In the genomic region with DNA sequence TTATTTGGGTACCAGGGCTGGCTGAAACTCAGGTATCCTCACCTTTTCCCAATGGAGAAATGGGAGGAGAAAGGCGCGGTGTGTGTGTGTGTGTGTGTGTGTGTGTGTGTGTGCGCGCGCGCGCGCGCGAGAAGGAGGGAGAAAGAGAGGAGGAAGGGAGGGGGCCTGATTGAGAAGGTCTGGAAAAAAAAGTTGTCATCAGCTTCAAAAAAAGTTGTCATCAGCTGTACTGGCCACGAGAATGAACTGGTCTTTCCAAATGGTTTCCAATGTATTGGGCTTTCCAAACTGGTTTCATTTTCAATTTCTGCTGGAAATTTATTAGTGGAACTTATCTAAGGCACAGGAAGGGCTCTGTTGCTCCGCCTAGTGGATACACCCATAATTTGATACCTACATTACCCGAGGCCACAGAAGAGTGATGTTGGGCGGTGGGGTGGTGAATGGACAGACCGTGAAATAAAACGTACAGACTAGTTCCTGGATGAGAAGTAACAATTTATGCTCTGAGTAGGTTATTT, we compare ENCODE assay signal across 8 mouse cellular contexts. TPM values are rescaled to one million over a fixed set of nuclear protein-coding genes. Genes with fewer than 3 reads are reported as not detected.
DNase-seq lines count a peak whose midpoint lies in the region; ATAC-seq and TF ChIP-seq lines count a peak whose summit lies in the region.

No protein-coding gene starts in this region.

- H3K9ac ChIP-seq in heart, embryonic 13.5 days, result peak overlapping the region; percentile 86
- peak overlapping the region; percentile 54 for H3K9ac ChIP-seq in kidney, embryonic 16.5 days (replicated peaks; ENCODE audit: low read length)
- 0 out of 2 replicates have a peak overlapping the region, but pooled peaks have one; percentile 17 for H3K9ac ChIP-seq in stomach, embryonic 15.5 days

- H3K4me1 ChIP-seq in heart, embryonic 13.5 days, result peaks cover 13% of the 10 kb centered on the region
- peaks cover 4% of the 10 kb centered on the region; the same call in 1 of the 2 replicates for H3K4me1 ChIP-seq in kidney, embryonic 16.5 days (ENCODE audit: insufficient read depth, low read length)
- H3K4me1 ChIP-seq in stomach, embryonic 15.5 days, result no peaks in the 10 kb centered on the region

- peak overlapping the region; percentile 73 for H3K4me3 ChIP-seq in heart, embryonic 13.5 days
- peak overlapping the region; percentile 66 for H3K4me3 ChIP-seq in kidney, embryonic 16.5 days (ENCODE audit: low read length)
- H3K4me3 ChIP-seq in stomach, embryonic 15.5 days (replicated peaks), result peak overlapping the region; percentile 57

- under 1% methylated on average over 15 of the region's 16 CpGs for WGBS in heart, embryonic 13.5 days
- WGBS in kidney, embryonic 16.5 days, result under 1% methylated on average over 16 of the region's 16 CpGs
- under 1% methylated on average over 16 of the region's 16 CpGs for whole genome bisulfite sequencing in stomach, embryonic 15.5 days

- H3K27me3 ChIP-seq in heart, embryonic 13.5 days (replicated peaks), result no peaks in the 10 kb centered on the region
- H3K27me3 ChIP-seq in kidney, embryonic 16.5 days (ENCODE audit: insufficient read depth, low read length), result no peaks in the 10 kb centered on the region
- H3K27me3 ChIP-seq in stomach, embryonic 15.5 days (replicated peaks), result no peaks in the 10 kb centered on the region

- peak; percentile 86 for ATAC-seq in CD4-positive, CD25-positive, alpha-beta regulatory T cell, adult 4 months
- peak; percentile 74 for ATAC-seq in erythroblast, adult 5-6 weeks (replicated peaks; ENCODE audit: low FRiP score, poor library complexity, severe bottlenecking)
- ATAC-seq in heart, embryonic 13.5 days (ENCODE audit: extremely low read depth, insufficient number of reproducible peaks, low FRiP score, low TSS enrichment), result no peak
- peak; percentile 73; the same call in 1 of the 2 replicates for ATAC-seq in kidney, embryonic 16.5 days (ENCODE audit: low FRiP score, low TSS enrichment)
- ATAC-seq in monocyte, adult 5-6 weeks (replicated peaks; ENCODE audit: insufficient number of reproducible peaks, low FRiP score, low TSS enrichment, poor library complexity, severe bottlenecking), result peak; percentile 65
- ATAC-seq in stomach, embryonic 15.5 days (ENCODE audit: insufficient read depth, low FRiP score, low read depth), result peak; percentile 68; the same call in 1 of the 2 replicates

- peaks cover 15% of the 10 kb centered on the region for H3K36me3 ChIP-seq in heart, embryonic 13.5 days
- no peaks in the 10 kb centered on the region for H3K36me3 ChIP-seq in kidney, embryonic 16.5 days (ENCODE audit: insufficient read depth, low read length)
- H3K36me3 ChIP-seq in stomach, embryonic 15.5 days, result no peaks in the 10 kb centered on the region

- no peak for TF ChIP-seq POLR2A in brain, embryonic 14.5 days (IDR thresholded peaks at IDR 0.05; ENCODE audit: borderline replicate concordance, extremely low read depth, insufficient read depth, insufficient read length, poor library complexity, severe bottlenecking)

- H3K27ac ChIP-seq in heart, embryonic 13.5 days (replicated peaks), result peak overlapping the region; percentile 82
- H3K27ac ChIP-seq in kidney, embryonic 16.5 days (ENCODE audit: low read length), result peak overlapping the region; percentile 43; the same call in 1 of the 2 replicates
- peak overlapping the region; percentile 63 for H3K27ac ChIP-seq in stomach, embryonic 15.5 days

- peaks cover 18% of the 10 kb centered on the region; the same call in 1 of the 2 replicates for H3K9me3 ChIP-seq in heart, embryonic 13.5 days
- H3K9me3 ChIP-seq in kidney, embryonic 16.5 days (ENCODE audit: low read length), result peaks cover 7% of the 10 kb centered on the region; the same call in 1 of the 2 replicates
- H3K9me3 ChIP-seq in stomach, embryonic 15.5 days, result no peaks in the 10 kb centered on the region

- peak overlapping the region; percentile 98 for H3K4me2 ChIP-seq in heart, embryonic 13.5 days
- peak overlapping the region; percentile 95 for H3K4me2 ChIP-seq in kidney, embryonic 16.5 days (replicated peaks; ENCODE audit: low read depth, low read length)
- peak overlapping the region; percentile 84 for H3K4me2 ChIP-seq in stomach, embryonic 15.5 days

- TF ChIP-seq CTCF in brain, embryonic 14.5 days (IDR thresholded peaks at IDR 0.05; ENCODE audit: borderline replicate concordance, extremely low read depth, insufficient read depth, insufficient read length), result peak; percentile 62; the same call in 1 of the 2 replicates

- DNase-seq in brain, embryonic 14.5 days (ENCODE audit: low read depth), result peak; percentile 88
- DNase-seq in liver, result peak; percentile 84

RNA-seq across cellular contexts. Expression of a gene that starts 0.5 kb away (rescaled TPM):
- 100 to 1,000 TPM in 1 of 2 experiments, 10 to 100 TPM in 1; 89.3 to 121 TPM for polyA plus RNA-seq in CD4-positive, CD25-positive, alpha-beta regulatory T cell, adult 4 months (2017; shearing (Covaris generic))
- 12.2 and 13.8 TPM in 2 replicates for polyA plus RNA-seq in brain, embryonic 14.5 days (2012; rRNA removed)
- total RNA-seq in erythroblast, adult 5-6 weeks (2015; ENCODE audit: low replicate concordance), result 974 and 1,000 TPM in 2 replicates
- 826 and 843 TPM in 2 replicates for total RNA-seq in erythroblast, adult 5-6 weeks (2017; ENCODE audit: low replicate concordance)
- polyA plus RNA-seq in heart, embryonic 13.5 days (2015; fragmentation: Nextera tagmentation; extraction: Ambion mirVana), result 92.5 and 114 TPM in 2 replicates
- 44.0 and 46.9 TPM in 2 replicates for polyA plus RNA-seq in kidney, embryonic 16.5 days (2015; fragmentation: Nextera tagmentation; extraction: Ambion mirVana)
- total RNA-seq in monocyte, adult 5-6 weeks (2017), result 19.2 to 64.4 TPM (median 43.8 TPM) in 3 replicates
- polyA plus RNA-seq in stomach, embryonic 15.5 days (2015; fragmentation: Nextera tagmentation; extraction: Ambion mirVana), result 52.7 and 79.0 TPM in 2 replicates

RNA-seq across cellular contexts. Expression of a gene that starts 23.4 kb away (rescaled TPM):
- not detected for polyA plus RNA-seq in CD4-positive, CD25-positive, alpha-beta regulatory T cell, adult 4 months (2017; shearing (Covaris generic))
- not detected in 2 replicates for polyA plus RNA-seq in brain, embryonic 14.5 days (2012; rRNA removed)
- total RNA-seq in erythroblast, adult 5-6 weeks (2015; ENCODE audit: low replicate concordance), result not detected in 2 replicates
- total RNA-seq in erythroblast, adult 5-6 weeks (2017; ENCODE audit: low replicate concordance), result 2.0 TPM in 1 of 2 replicates, not detected in the other
- 0.24 and 0.27 TPM in 2 replicates for polyA plus RNA-seq in heart, embryonic 13.5 days (2015; fragmentation: Nextera tagmentation; extraction: Ambion mirVana)
- polyA plus RNA-seq in kidney, embryonic 16.5 days (2015; fragmentation: Nextera tagmentation; extraction: Ambion mirVana), result 0.19 and 0.26 TPM in 2 replicates
- total RNA-seq in monocyte, adult 5-6 weeks (2017), result not detected in 3 replicates
- 0.08 and 0.19 TPM in 2 replicates for polyA plus RNA-seq in stomach, embryonic 15.5 days (2015; fragmentation: Nextera tagmentation; extraction: Ambion mirVana)

RNA-seq across cellular contexts. Expression of a gene that starts 23.9 kb away (rescaled TPM):
- not detected for polyA plus RNA-seq in CD4-positive, CD25-positive, alpha-beta regulatory T cell, adult 4 months (2017; shearing (Covaris generic))
- 22.5 and 29.6 TPM in 2 replicates for polyA plus RNA-seq in brain, embryonic 14.5 days (2012; rRNA removed)
- 4.2 and 7.3 TPM in 2 replicates for total RNA-seq in erythroblast, adult 5-6 weeks (2015; ENCODE audit: low replicate concordance)
- 2.1 and 3.1 TPM in 2 replicates for total RNA-seq in erythroblast, adult 5-6 weeks (2017; ENCODE audit: low replicate concordance)
- polyA plus RNA-seq in heart, embryonic 13.5 days (2015; fragmentation: Nextera tagmentation; extraction: Ambion mirVana), result 38.8 and 40.2 TPM in 2 replicates
- 115 and 119 TPM in 2 replicates for polyA plus RNA-seq in kidney, embryonic 16.5 days (2015; fragmentation: Nextera tagmentation; extraction: Ambion mirVana)
- not detected in 3 replicates for total RNA-seq in monocyte, adult 5-6 weeks (2017)
- 76.0 and 79.6 TPM in 2 replicates for polyA plus RNA-seq in stomach, embryonic 15.5 days (2015; fragmentation: Nextera tagmentation; extraction: Ambion mirVana)

RNA-seq across cellular contexts. Expression of a gene that starts 27.7 kb away (rescaled TPM):
- polyA plus RNA-seq in CD4-positive, CD25-positive, alpha-beta regulatory T cell, adult 4 months (2017; shearing (Covaris generic)), result 10 to 100 TPM; 34.7 to 40.8 TPM
- 62.7 and 80.6 TPM in 2 replicates for polyA plus RNA-seq in brain, embryonic 14.5 days (2012; rRNA removed)
- total RNA-seq in erythroblast, adult 5-6 weeks (2015; ENCODE audit: low replicate concordance), result 28.6 and 43.9 TPM in 2 replicates
- 5.2 and 22.2 TPM in 2 replicates for total RNA-seq in erythroblast, adult 5-6 weeks (2017; ENCODE audit: low replicate concordance)
- polyA plus RNA-seq in heart, embryonic 13.5 days (2015; fragmentation: Nextera tagmentation; extraction: Ambion mirVana), result 72.3 and 89.1 TPM in 2 replicates
- polyA plus RNA-seq in kidney, embryonic 16.5 days (2015; fragmentation: Nextera tagmentation; extraction: Ambion mirVana), result 60.1 and 66.6 TPM in 2 replicates
- total RNA-seq in monocyte, adult 5-6 weeks (2017), result 11.3 to 21.0 TPM (median 16.2 TPM) in 3 replicates
- polyA plus RNA-seq in stomach, embryonic 15.5 days (2015; fragmentation: Nextera tagmentation; extraction: Ambion mirVana), result 47.2 and 50.4 TPM in 2 replicates

RNA-seq across cellular contexts. Expression of a gene that starts 39.5 kb away (rescaled TPM):
- polyA plus RNA-seq in CD4-positive, CD25-positive, alpha-beta regulatory T cell, adult 4 months (2017; shearing (Covaris generic)), result 1 to 10 TPM; 3.8 to 4.7 TPM
- polyA plus RNA-seq in brain, embryonic 14.5 days (2012; rRNA removed), result 3.4 and 5.9 TPM in 2 replicates
- 756 and 864 TPM in 2 replicates for total RNA-seq in erythroblast, adult 5-6 weeks (2015; ENCODE audit: low replicate concordance)
- total RNA-seq in erythroblast, adult 5-6 weeks (2017; ENCODE audit: low replicate concordance), result 516 and 701 TPM in 2 replicates
- polyA plus RNA-seq in heart, embryonic 13.5 days (2015; fragmentation: Nextera tagmentation; extraction: Ambion mirVana), result 16.1 and 17.1 TPM in 2 replicates
- 15.6 and 17.8 TPM in 2 replicates for polyA plus RNA-seq in kidney, embryonic 16.5 days (2015; fragmentation: Nextera tagmentation; extraction: Ambion mirVana)
- 0.29 to 0.32 TPM in 2 of 3 replicates, not detected in the other for total RNA-seq in monocyte, adult 5-6 weeks (2017)
- 19.5 and 26.3 TPM in 2 replicates for polyA plus RNA-seq in stomach, embryonic 15.5 days (2015; fragmentation: Nextera tagmentation; extraction: Ambion mirVana)

Comparison
In these comparisons a context has a peak if more than half of its experiments do, and no peak if none do; other contexts are left out.
1. H3K9ac ChIP-seq: peak in every context shown above with its lines; median percentile 86 in heart, embryonic 13.5 days; 54 in kidney, embryonic 16.5 days; 17 in stomach, embryonic 15.5 days.
2. RNA of a gene that starts 23.9 kb away (polyA plus RNA-seq): 115 to 119 TPM in kidney, embryonic 16.5 days, 76.0 to 79.6 TPM in stomach, embryonic 15.5 days, 38.8 to 40.2 TPM in heart, embryonic 13.5 days and 22.5 to 29.6 TPM in brain, embryonic 14.5 days; not detected in CD4-positive, CD25-positive, alpha-beta regulatory T cell, adult 4 months; every median in the first group is over 10 times any median in the second.
3. Peak in every context shown above with its lines, with median percentiles within 50 percentile points of each other: H3K27ac ChIP-seq, H3K4me2 ChIP-seq and H3K4me3 ChIP-seq.